ENCODE assay signal across 8 mouse cellular contexts in the genomic region with DNA sequence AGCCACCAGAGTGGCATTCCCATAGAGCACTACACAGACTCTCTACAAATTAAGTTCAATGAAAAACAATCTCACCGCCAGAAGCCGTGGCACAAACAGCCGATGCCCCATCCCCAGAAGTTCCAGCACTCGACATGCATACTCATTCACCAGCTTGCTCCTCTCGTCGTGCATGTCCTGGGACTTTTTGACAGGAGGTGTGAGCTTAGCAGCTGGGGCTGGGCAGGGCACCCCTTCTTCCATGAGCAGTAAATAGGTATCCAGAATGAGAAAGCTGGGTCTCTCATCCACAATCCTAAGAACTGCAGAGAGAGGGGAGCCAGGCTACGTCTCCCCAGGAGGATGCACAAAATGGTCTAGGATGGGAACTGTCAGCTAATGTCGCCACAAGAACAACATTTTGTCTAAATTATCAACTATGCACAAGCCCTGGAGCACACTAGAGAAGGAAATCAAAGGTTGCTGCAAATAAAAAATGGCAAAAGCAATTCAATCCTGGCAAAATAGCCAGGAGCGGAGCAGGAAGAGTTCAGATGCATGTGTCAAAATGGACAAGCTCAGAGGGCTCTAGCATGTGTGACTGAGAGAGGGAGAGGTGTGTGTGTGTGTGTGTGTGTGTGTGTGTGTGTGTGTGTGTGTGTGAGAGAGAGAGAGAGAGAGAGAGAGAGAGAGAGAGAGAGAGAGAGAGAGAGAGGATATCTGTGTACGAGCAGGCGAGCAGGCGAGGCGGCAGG.
DNase-seq lines count a peak whose midpoint lies in the region; ATAC-seq lines count a peak whose summit lies in the region.

No protein-coding gene starts in this region.

- no peaks in the 10 kb centered on the region for H3K9me3 ChIP-seq in heart, embryonic 10.5 days
- no peaks in the 10 kb centered on the region for H3K9me3 ChIP-seq in embryonic facial prominence, embryonic 15.5 days (replicated peaks)
- no peaks in the 10 kb centered on the region for H3K9me3 ChIP-seq in neural tube, embryonic 11.5 days (ENCODE audit: control insufficient read depth, low read length)

- H3K27ac ChIP-seq in heart, embryonic 10.5 days, result peak overlapping the region; percentile 30
- H3K27ac ChIP-seq in embryonic facial prominence, embryonic 15.5 days (replicated peaks), result no peak overlapping the region
- H3K27ac ChIP-seq in neural tube, embryonic 11.5 days (ENCODE audit: low read depth, low read length), result peak overlapping the region; percentile 62

- H3K27me3 ChIP-seq in heart, embryonic 10.5 days (ENCODE audit: insufficient read depth, poor library complexity, severe bottlenecking), result no peaks in the 10 kb centered on the region
- H3K27me3 ChIP-seq in embryonic facial prominence, embryonic 15.5 days, result no peaks in the 10 kb centered on the region
- H3K27me3 ChIP-seq in neural tube, embryonic 11.5 days (ENCODE audit: control insufficient read depth, insufficient read depth, low read length), result no peaks in the 10 kb centered on the region

- no peak for DNase-seq in heart, embryonic 10.5 days (ENCODE audit: low spot score)
- DNase-seq in heart, postnatal 14 days, result no peak
- DNase-seq in MN1 (ENCODE audit: low spot score), result peak; percentile 32
- DNase-seq in layer of hippocampus, postnatal 25 days (ENCODE audit: extremely low spot score in 1 of 2, low spot score in 1 of 2), result peak; percentile 26 to 42
- DNase-seq in neural tube, embryonic 11.5 days (ENCODE audit: low spot score), result peak; percentile 16
- DNase-seq in testis, postnatal 10 days (ENCODE audit: low spot score), result no peak
- DNase-seq in adipocyte (ENCODE audit: low spot score), result no peak

- peak overlapping the region; percentile 63 for H3K4me2 ChIP-seq in embryonic facial prominence, embryonic 15.5 days (replicated peaks)
- peak overlapping the region; percentile 50 for H3K4me2 ChIP-seq in neural tube, embryonic 11.5 days (ENCODE audit: low read depth)

- 0 out of 2 replicates have a peak overlapping the region, but pooled peaks have one; percentile 15 for H3K9ac ChIP-seq in embryonic facial prominence, embryonic 15.5 days
- peak overlapping the region; percentile 44 for H3K9ac ChIP-seq in neural tube, embryonic 11.5 days (ENCODE audit: low read length)

- peaks cover 14% of the 10 kb centered on the region for H3K4me1 ChIP-seq in heart, embryonic 10.5 days
- H3K4me1 ChIP-seq in embryonic facial prominence, embryonic 15.5 days, result peaks cover 11% of the 10 kb centered on the region
- peaks cover 5% of the 10 kb centered on the region; the same call in 1 of the 2 replicates for H3K4me1 ChIP-seq in neural tube, embryonic 11.5 days (ENCODE audit: control insufficient read depth, insufficient read depth, low read length)

- H3K4me3 ChIP-seq in heart, embryonic 10.5 days, result peak overlapping the region; percentile 58
- H3K4me3 ChIP-seq in embryonic facial prominence, embryonic 15.5 days (replicated peaks), result peak overlapping the region; percentile 42
- H3K4me3 ChIP-seq in neural tube, embryonic 11.5 days (ENCODE audit: low read depth, low read length), result peak overlapping the region; percentile 27

- H3K36me3 ChIP-seq in heart, embryonic 10.5 days, result no peaks in the 10 kb centered on the region
- H3K36me3 ChIP-seq in embryonic facial prominence, embryonic 15.5 days, result no peaks in the 10 kb centered on the region
- H3K36me3 ChIP-seq in neural tube, embryonic 11.5 days (ENCODE audit: control insufficient read depth, insufficient read depth, low read length), result no peaks in the 10 kb centered on the region

- intact Hi-C loops in heart, postnatal 14 days (cut with DNase I), result no loop called here

- ATAC-seq in embryonic facial prominence, embryonic 15.5 days (ENCODE audit: insufficient number of reproducible peaks, low FRiP score, low TSS enrichment, low read depth), result no peak
- peak; percentile 53 for ATAC-seq in neural tube, embryonic 11.5 days (ENCODE audit: insufficient read depth, low FRiP score, low TSS enrichment)

- WGBS in heart, embryonic 10.5 days, result 28% methylated on average over 13 of the region's 13 CpGs
- WGBS in embryonic facial prominence, embryonic 15.5 days, result 17% methylated on average over 13 of the region's 13 CpGs
- 27% methylated on average over 13 of the region's 13 CpGs for WGBS in neural tube, embryonic 11.5 days

Comparison
In these comparisons a context has a peak if more than half of its experiments do, and no peak if none do; other contexts are left out.
1. DNase-seq: peak in MN1 (single experiment), layer of hippocampus, postnatal 25 days (2 of 2) and neural tube, embryonic 11.5 days (single experiment); none in heart, embryonic 10.5 days (single experiment), heart, postnatal 14 days (0 of 2), testis, postnatal 10 days (single experiment) and adipocyte (single experiment).
2. Peak in every context shown above with its lines, with median percentiles within 50 percentile points of each other: H3K4me3 ChIP-seq.